In the genomic region with DNA sequence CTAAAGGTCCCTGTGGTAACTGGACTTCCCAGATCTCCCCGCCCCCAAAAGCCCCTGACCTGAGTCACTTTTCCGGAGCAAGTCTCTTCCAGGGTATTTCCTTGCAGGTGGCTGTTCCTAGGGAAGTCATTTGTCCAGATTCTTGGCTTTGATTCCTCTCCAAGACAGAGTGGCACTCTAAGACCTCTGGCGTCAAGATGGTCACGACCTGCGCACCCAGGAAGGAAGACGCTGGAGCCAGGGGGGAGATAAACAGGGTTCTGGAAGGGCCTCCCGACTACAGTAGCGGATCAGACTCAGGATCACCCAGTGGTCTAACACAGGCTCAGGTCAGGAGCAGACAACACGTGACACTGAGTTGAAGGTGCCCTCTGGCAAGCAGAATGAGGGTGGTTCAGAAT, we compare ENCODE assay signal across 8 mouse cellular contexts. TPM values are rescaled to one million over a fixed set of nuclear protein-coding genes. Genes with fewer than 3 reads are reported as not detected.
DNase-seq lines count a peak whose midpoint lies in the region; ATAC-seq and TF ChIP-seq lines count a peak whose summit lies in the region.

A gene (minus strand): TSS at position 335 of the 401 bp plus-strand sequence.

- H3K9ac ChIP-seq in forebrain, postnatal 0 days = peak within 1 kb of the TSS; percentile 67
- H3K9ac ChIP-seq in intestine, embryonic 15.5 days = peak within 1 kb of the TSS; percentile 52
- H3K9ac ChIP-seq in limb, embryonic 12.5 days (replicated peaks) = peak within 1 kb of the TSS; percentile 72
- peak within 1 kb of the TSS; percentile 65 for H3K9ac ChIP-seq in midbrain, postnatal 0 days (replicated peaks; ENCODE audit: low read length, poor library complexity, severe bottlenecking)

- peak within 1 kb of the TSS; percentile 46 for H3ac ChIP-seq in C2C12 (ENCODE audit: control insufficient read depth, insufficient read length, low read depth)

- H3K79me3 ChIP-seq in C2C12 (ENCODE audit: low read depth) = no peaks in the 10 kb centered on the region

- H3K4me1 ChIP-seq in forebrain, postnatal 0 days (ENCODE audit: insufficient read depth) = peaks cover 6% of the 10 kb centered on the region; the same call in 1 of the 2 replicates
- H3K4me1 ChIP-seq in intestine, embryonic 15.5 days (replicated peaks) = peaks cover 8% of the 10 kb centered on the region; the same call in 1 of the 2 replicates
- peaks cover 9% of the 10 kb centered on the region; the same call in 1 of the 2 replicates for H3K4me1 ChIP-seq in limb, embryonic 12.5 days (replicated peaks)
- H3K4me1 ChIP-seq in midbrain, postnatal 0 days (ENCODE audit: insufficient read depth, low read length) = peaks cover 14% of the 10 kb centered on the region

- CTCF ChIA-PET in Patski (lab: Charles Lee) = no interaction called here

- H3K4me3 ChIP-seq in C2C12 (ENCODE audit: insufficient read depth, poor library complexity, severe bottlenecking) = peak within 1 kb of the TSS; percentile 45
- peak within 1 kb of the TSS; percentile 60 for H3K4me3 ChIP-seq in forebrain, postnatal 0 days (ENCODE audit: low read depth, low read length)
- peak within 1 kb of the TSS; percentile 55 for H3K4me3 ChIP-seq in intestine, embryonic 15.5 days (replicated peaks)
- H3K4me3 ChIP-seq in limb, embryonic 12.5 days (replicated peaks) = peak within 1 kb of the TSS; percentile 59
- H3K4me3 ChIP-seq in midbrain, postnatal 0 days (ENCODE audit: low read depth, low read length) = peak within 1 kb of the TSS; percentile 47

- POLR2A ChIA-PET in Patski (lab: Charles Lee) = no interaction called here

- no peak for ATAC-seq in Patski
- no peak for ATAC-seq in forebrain, postnatal 0 days
- ATAC-seq in intestine, embryonic 15.5 days = no peak
- ATAC-seq in limb, embryonic 12.5 days (ENCODE audit: insufficient number of reproducible peaks, insufficient read depth, low FRiP score, low TSS enrichment, low read depth) = no peak
- ATAC-seq in midbrain, postnatal 0 days (ENCODE audit: low FRiP score) = no peak
- ATAC-seq in inflammation-experienced regulatory T-cells, adult 6 months = no peak

- in situ Hi-C loops in Patski (cut with MboI; ENCODE audit: low pct_unique_long_range_greater_than_20kb) = no loop called here

- H3K27ac ChIP-seq in forebrain, postnatal 0 days (ENCODE audit: low read depth, low read length) = peak within 1 kb of the TSS; percentile 88
- H3K27ac ChIP-seq in intestine, embryonic 15.5 days = peak within 1 kb of the TSS; percentile 76
- H3K27ac ChIP-seq in limb, embryonic 12.5 days = peak within 1 kb of the TSS; percentile 41; the same call in 1 of the 2 replicates
- H3K27ac ChIP-seq in midbrain, postnatal 0 days (ENCODE audit: low read depth, low read length) = peak within 1 kb of the TSS; percentile 81

- H3K4me2 ChIP-seq in forebrain, postnatal 0 days (ENCODE audit: low read depth) = peak within 1 kb of the TSS; percentile 85
- H3K4me2 ChIP-seq in intestine, embryonic 15.5 days (replicated peaks) = peak within 1 kb of the TSS; percentile 86
- peak within 1 kb of the TSS; percentile 85 for H3K4me2 ChIP-seq in limb, embryonic 12.5 days
- H3K4me2 ChIP-seq in midbrain, postnatal 0 days (ENCODE audit: low read depth, low read length, poor library complexity, severe bottlenecking) = peak within 1 kb of the TSS; percentile 69

- WGBS in forebrain, postnatal 0 days = 36% methylated on average over 9 of the region's 9 CpGs
- WGBS in intestine, embryonic 15.5 days = 28% methylated on average over 9 of the region's 9 CpGs
- WGBS in limb, embryonic 12.5 days = 33% methylated on average over 9 of the region's 9 CpGs
- 30% methylated on average over 9 of the region's 9 CpGs for WGBS in midbrain, postnatal 0 days

- no peaks in the 10 kb centered on the region for H3K9me3 ChIP-seq in forebrain, postnatal 0 days (ENCODE audit: low read length)
- H3K9me3 ChIP-seq in intestine, embryonic 15.5 days = no peaks in the 10 kb centered on the region
- H3K9me3 ChIP-seq in limb, embryonic 12.5 days = 0 out of 2 replicates have a peak, but pooled peaks cover 3% of the 10 kb centered on the region
- no peaks in the 10 kb centered on the region for H3K9me3 ChIP-seq in midbrain, postnatal 0 days (ENCODE audit: low read length)

- no peak for DNase-seq in Patski (ENCODE audit: low read depth, low spot score)
- DNase-seq in forebrain, postnatal 0 days = no peak
- DNase-seq in midbrain, postnatal 0 days (ENCODE audit: low spot score) = no peak
- no peak for DNase-seq in spleen, postnatal 14 days (ENCODE audit: low spot score in 2 of 2)

- H3K27me3 ChIP-seq in C2C12 (ENCODE audit: control insufficient read depth, insufficient read depth, insufficient read length) (no peaks in the 10 kb centered on the region), Patski (no peaks in the 10 kb centered on the region)
- no peaks in the 10 kb centered on the region for H3K27me3 ChIP-seq in forebrain, postnatal 0 days (ENCODE audit: insufficient read depth, low read length)
- no peaks in the 10 kb centered on the region for H3K27me3 ChIP-seq in intestine, embryonic 15.5 days (replicated peaks)
- peaks cover 5% of the 10 kb centered on the region; the same call in 1 of the 2 replicates for H3K27me3 ChIP-seq in limb, embryonic 12.5 days
- H3K27me3 ChIP-seq in midbrain, postnatal 0 days (ENCODE audit: insufficient read depth, low read length) = no peaks in the 10 kb centered on the region

- H3K36me3 ChIP-seq in C2C12 (ENCODE audit: control insufficient read depth, insufficient read depth) = no peaks in the 10 kb centered on the region
- peaks cover 6% of the 10 kb centered on the region; the same call in 1 of the 2 replicates for H3K36me3 ChIP-seq in forebrain, postnatal 0 days (ENCODE audit: insufficient read depth)
- no peaks in the 10 kb centered on the region for H3K36me3 ChIP-seq in intestine, embryonic 15.5 days
- H3K36me3 ChIP-seq in limb, embryonic 12.5 days = no peaks in the 10 kb centered on the region
- 0 out of 2 replicates have a peak, but pooled peaks cover 3% of the 10 kb centered on the region for H3K36me3 ChIP-seq in midbrain, postnatal 0 days (ENCODE audit: insufficient read depth, low read length)

- H3K79me2 ChIP-seq in C2C12 (ENCODE audit: control insufficient read depth, insufficient read depth) = no peaks in the 10 kb centered on the region

- no peak for TF ChIP-seq CTCF in C2C12 (IDR thresholded peaks at IDR 0.05; ENCODE audit: control insufficient read depth, insufficient read depth, insufficient read length)
- TF ChIP-seq CTCF in Patski (IDR thresholded peaks at IDR 0.05) = no peak
- no peak for TF ChIP-seq CTCF in forebrain, postnatal 0 days (IDR thresholded peaks at IDR 0.05; ENCODE audit: low read depth)
- no peak for TF ChIP-seq CTCF in midbrain, postnatal 0 days (IDR thresholded peaks at IDR 0.05)

TF ChIP-seq in C2C12, 6 proteins besides CTCF, POLR2A, EP300 and RAD21:
- no peak for TF ChIP-seq MYOD1 (IDR thresholded peaks at IDR 0.05; ENCODE audit: control insufficient read depth, insufficient read length, low read depth)
- no peak for TF ChIP-seq MYOG (IDR thresholded peaks at IDR 0.05; ENCODE audit: control insufficient read depth, extremely low read depth, insufficient read length)
- no peak for TF ChIP-seq MAX (IDR thresholded peaks at IDR 0.05)
- TF ChIP-seq CEBPB (IDR thresholded peaks at IDR 0.05; ENCODE audit: low read depth) = no peak
- TF ChIP-seq FOSL1 (IDR thresholded peaks at IDR 0.05; ENCODE audit: insufficient read depth, low read length, poor library complexity, severe bottlenecking) = no peak
- no peak for TF ChIP-seq USF1 (IDR thresholded peaks at IDR 0.05; ENCODE audit: low read depth)

RNA-seq across cellular contexts. Expression of the gene that starts here (rescaled TPM):
- polyA plus RNA-seq in C2C12 (2012; fragmentation: generic; extraction: Trizol) = 22.3 TPM
- polyA plus RNA-seq in Patski (2021) = 71.1 TPM
- total RNA-seq in forebrain, postnatal 0 days (2014; rRNA removed) = 24.5 and 32.4 TPM in 2 replicates
- 25.4 and 29.0 TPM in 2 replicates for polyA plus RNA-seq in forebrain, postnatal 0 days (2015; fragmentation: Nextera tagmentation; extraction: Ambion mirVana)
- polyA plus RNA-seq in intestine, embryonic 15.5 days (2015; fragmentation: Nextera tagmentation; extraction: Ambion mirVana) = 22.5 and 26.0 TPM in 2 replicates
- polyA plus RNA-seq in limb, embryonic 12.5 days (2016; fragmentation: Nextera tagmentation; extraction: Ambion mirVana) = 15.2 and 15.6 TPM in 2 replicates
- 31.0 and 34.0 TPM in 2 replicates for total RNA-seq in midbrain, postnatal 0 days (2014; rRNA removed)
- polyA plus RNA-seq in midbrain, postnatal 0 days (2015; fragmentation: Nextera tagmentation; extraction: Ambion mirVana) = 32.4 and 37.1 TPM in 2 replicates
- 10 to 100 TPM in 1 of 3 experiments, 1 to 10 TPM in 2; 4.9 to 12.1 (median 6.8) TPM for polyA plus RNA-seq in inflammation-experienced regulatory T-cells, adult 6 months (2017; shearing (Covaris generic))
